Mouse (Mus musculus): ENCODE results near the gene Fam78a.

The Fam78a gene

DNA sequence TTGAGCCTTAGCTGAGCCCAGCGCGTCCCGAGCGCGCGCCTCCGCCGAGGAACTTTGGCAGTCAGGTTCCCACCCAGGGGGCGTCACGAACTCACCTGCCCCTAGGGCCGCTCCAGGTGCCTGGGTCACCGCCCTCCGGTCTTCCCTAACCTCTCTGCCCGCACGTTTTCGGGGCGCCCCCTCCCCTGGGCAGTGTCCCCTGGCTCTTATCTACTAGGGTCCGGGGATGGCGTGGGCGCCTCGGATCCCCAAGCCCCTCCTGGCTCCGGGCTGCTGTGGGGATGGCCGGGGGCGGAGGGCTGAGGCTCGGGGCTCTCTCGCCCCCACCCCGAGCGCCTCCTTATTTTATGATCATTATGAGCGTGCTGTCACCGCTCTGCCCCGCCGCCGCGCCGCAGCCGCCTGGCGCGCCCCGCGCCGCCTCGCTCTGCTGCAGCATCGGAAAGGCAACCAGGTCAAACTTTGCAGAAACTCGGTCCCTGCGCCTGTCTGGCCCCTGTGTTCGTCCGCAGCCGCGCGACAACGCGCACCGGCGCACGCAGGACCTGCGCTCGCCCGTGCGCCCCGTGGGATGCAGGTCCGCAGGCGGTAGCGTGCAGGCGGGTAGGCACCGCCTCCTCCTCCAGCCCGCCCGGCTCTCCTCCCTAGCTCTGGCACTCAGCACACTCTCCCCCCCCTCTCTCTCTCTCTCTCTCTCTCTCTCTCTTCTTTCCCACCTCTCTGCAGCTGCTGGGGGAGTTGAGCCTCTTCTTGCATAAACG, at the start of gene Fam78a:
Gene Fam78a, minus strand, starts transcription at position 747 of the 761 bp plus-strand sequence.
- DNase-seq (ENCODE audit: low read depth, low spot score), result no peak

DNA sequence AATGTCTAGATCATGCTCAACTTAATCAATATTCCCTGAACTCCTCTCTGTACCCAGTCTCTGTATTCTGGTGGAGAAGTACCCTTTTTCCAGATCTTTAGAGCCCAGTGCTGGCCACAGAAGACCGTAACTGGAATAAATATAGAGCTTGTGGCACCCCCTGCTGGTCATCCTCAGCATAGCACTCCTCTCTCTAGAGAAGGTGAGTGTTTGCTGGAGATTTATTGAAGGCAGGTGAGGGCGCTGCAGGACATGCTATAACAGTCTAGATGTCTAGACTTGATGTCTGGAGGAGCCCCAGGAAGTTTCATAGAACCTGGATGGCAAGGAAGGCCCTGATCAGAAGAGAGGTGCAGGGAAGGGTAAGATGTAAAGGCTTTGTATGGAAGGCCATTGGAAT, 49.4 kb upstream of the Fam78a start:
- peak; percentile 65 for DNase-seq (ENCODE audit: low read depth, low spot score)

DNA sequence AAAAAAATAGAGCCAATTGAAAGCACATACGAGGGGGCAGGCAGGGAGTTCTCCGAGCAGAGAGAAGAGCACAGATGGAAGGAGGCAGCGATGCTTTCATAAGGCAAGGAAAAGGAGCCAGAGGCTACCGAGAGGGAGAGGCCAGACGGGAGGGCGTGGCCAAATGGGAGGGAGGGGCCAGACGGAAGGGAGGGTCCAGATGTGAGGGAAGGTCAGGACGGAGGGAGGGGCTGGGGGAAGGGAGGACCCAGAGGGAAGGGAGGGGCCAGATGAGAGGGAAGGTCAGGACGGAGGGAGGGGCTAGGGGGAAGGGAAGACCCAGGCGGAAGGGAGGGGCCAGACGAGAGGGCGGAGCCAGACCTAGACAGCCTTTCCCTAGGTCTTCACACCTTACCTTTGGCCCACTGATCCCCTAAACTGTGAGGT, 47.9 kb upstream of the Fam78a start:
- DNase-seq (ENCODE audit: low read depth, low spot score), result peak; percentile 97

DNA sequence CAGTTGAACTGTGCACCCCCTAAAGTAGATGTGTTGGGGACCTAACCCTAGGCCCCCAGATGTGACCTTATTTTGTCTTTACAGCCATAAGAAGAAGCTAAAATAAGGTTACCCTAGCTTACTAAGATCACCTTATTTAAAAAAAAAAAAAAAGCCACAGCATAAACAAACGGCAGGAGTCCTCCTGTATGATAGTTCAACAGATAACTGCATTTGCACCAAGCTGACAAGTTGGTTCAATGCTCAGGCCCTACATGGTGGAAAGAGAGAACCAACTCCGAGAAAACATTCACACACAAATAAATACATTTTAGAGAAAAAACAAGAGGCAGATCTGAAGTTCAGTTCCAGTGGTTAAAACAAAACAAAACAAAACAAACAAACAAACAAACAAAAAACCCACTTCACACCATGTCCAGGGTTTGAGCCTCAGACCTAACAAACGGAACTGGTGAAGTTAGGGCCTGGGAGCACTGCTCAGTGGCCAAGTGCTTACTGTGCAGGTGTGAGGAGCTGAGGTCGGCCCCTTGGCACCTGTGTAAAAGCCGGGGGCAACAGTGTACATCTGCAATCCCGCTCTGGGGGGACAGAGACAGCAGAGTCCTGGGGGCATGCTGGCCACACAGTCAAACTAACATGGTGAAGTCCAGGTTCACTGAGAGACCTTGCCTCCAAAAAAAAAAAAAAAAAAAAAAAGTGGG, 47.4 kb upstream of the Fam78a start:
- DNase-seq (ENCODE audit: low read depth, low spot score), result no peak

DNA sequence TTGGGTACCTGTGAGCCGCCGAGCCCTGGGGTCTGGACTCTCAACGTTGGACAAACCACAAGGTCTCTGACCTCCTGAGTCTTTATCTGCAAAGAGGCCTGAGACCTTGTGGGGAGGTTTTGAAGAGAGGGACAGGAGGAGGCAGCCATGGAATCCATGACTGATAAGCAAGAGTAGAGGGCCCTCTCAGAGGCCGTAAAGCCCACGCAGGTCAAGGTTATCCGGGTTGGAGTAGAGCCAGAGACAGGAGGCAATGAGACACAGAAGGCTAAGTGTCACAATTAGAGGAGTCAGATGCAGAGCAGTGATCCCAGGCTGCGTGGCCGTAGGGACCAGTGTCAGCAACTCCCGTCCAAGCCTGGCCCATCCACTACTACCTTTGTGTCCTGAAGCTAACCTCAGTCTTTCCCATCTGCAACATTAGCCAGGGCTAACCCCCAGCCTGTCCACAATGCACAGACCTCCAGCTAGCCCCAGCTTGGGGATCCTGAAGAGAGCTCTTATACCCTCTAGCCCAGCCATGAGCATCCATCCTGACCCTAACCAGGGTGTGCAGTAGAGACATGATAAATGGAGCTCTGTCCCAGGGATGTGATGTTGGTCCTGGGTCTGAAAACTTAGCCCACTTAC, 46.7 kb upstream of the Fam78a start:
- DNase-seq (ENCODE audit: low read depth, low spot score), result no peak

DNA sequence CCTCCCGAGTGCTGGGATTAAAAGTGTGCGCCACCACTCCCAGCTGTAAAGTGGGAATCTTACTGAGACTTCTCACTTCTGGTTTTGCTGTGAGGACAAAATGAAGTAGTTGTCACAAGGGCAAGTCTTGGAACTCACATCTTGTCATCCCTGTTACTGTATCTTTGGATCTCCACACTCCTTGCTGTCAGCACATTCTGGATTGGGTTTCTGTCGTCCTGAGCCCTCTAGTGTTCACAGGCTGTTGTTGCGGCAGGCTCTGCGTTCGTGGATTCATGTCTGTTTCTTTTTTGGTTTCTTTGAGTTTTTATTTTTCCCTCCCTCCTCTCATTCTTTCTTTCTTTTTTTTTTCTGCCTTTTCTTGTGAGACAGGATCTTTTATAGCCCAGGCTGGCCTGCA, 45.8 kb upstream of the Fam78a start:
- DNase-seq (ENCODE audit: low read depth, low spot score), result no peak

DNA sequence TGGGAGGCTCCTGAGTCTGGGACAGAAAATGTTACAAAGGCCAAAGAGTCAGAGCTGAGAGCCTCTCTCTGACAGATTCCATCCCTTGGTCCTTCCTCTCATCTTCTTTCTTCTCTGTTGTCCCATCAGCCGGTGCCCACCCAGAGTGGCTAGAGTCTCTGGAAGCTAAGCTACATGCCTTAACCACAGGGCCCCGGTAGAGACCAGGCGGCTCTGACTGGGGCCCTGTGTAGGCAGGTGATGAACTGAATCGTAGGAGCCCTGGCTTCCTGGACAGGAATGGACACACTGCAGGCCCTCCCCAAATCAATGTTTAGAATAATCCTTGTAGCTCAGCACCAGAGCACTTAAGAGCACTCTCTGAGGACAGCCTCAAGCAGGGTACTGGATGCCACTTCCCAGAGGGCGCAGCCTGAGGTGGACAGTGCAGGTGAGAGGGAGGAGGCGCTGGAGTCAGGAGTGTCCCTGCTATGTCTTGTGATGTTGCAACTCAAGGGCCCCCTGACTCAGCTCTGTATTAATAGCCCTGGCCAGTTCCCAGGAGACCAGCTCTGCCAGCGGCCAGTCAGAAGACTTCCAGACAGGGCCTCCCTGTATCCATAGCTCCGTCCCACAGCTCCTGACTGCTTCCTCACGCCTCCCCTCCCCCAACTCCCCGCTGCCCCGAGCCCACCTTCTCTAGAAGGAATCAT, 44.9 kb upstream of the Fam78a start:
- DNase-seq (ENCODE audit: low read depth, low spot score), result no peak

DNA sequence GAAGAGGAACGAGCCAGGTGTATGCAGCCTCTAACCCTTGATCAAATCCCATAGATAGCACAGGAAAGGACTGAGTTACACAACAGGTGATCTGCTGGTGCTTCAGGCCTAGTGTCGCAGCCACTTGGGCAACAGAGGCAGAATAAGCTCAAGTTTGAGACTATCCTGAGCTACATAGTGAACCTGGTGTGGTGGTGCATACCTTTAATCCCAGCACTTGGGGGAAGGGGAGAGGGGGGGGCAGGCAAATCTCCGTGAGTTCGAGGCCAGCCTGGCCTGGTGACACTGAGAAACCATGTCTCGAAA, 43.8 kb upstream of the Fam78a start:
- no peak for DNase-seq (ENCODE audit: low read depth, low spot score)

DNA sequence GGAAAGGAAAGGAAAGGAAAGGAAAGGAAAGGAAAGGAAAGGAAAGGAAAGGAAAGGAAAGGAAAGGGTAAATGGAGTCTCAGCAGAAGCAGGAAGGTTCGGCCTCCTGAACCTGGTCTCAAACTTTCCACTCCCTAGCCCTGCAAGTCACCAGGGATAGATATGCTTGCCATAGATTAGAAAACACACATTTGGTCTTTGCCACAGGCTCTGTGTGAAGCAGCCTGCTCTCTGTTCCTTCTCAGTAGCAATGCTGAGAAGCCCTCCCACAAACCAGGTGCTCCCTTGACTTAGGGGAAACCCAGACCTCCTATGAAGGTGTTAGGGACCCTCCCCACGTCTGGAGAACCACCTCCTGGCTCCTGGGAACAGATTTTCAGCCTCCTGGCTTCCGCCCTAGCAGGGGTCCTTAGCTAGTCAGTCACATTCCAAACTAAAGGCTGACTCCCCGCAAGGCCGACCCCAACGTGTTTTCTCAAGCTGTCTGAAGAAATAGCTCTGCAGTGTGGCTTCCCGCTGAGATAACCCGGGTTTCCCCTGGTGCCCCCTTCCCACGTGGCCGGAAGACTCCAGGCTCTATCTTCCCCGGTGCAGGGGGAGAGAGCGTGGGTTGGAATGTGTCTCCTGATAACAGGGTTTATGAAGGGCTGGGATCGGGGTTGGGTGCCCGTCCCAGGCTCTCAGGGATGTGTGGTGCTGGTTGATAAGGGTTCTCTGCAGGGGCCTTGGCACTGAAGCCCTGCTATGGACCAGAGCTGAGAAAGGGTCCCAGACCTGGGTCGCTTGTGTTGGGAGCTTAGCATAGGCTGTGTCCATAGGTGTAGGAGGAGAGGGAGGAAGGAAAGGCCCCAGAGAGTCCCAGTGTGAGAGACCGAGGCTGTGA, 43.2 kb upstream of the Fam78a start:
- no peak for DNase-seq (ENCODE audit: low read depth, low spot score)

DNA sequence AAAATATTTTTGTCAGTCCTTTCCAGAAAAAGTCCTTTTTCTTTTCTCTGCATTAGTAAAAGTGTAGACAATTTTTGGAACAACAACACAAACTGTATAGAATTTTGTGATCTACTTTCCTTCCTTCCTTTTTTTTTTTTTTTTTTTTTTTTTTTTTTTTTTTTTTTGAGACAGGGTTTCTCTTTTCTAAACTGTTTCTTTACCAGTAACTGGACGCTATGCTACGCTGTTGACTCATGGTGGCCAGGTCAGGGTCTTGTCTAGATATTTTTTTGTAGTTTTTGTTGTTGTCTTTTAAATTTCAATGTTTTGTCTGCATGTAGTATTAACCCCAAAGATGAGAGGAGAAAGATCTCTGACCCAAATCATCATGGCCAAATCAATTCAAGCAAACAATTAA, 37.1 kb upstream of the Fam78a start:
- DNase-seq (ENCODE audit: low read depth, low spot score), result no peak

DNA sequence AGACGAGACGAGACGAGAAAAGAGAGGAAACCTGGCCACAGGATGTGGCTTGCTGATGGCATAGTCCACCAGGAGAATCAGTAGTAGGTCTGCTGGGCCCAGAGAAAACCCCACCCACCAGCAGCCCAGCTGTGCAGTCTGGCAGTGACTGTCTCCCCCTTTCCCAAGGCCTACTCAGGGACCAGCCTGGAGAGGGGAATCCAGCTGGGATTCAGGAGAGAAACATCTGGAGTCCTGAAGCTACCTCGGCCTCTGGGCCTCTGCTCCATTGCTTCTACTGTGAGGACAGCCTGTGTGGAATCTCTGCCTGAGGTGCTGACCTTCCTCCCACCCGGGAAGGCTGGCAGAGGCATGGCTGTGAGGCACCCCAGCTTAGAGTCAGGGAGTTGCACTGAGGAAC, 36.5 kb upstream of the Fam78a start:
- no peak for DNase-seq (ENCODE audit: low read depth, low spot score)

DNA sequence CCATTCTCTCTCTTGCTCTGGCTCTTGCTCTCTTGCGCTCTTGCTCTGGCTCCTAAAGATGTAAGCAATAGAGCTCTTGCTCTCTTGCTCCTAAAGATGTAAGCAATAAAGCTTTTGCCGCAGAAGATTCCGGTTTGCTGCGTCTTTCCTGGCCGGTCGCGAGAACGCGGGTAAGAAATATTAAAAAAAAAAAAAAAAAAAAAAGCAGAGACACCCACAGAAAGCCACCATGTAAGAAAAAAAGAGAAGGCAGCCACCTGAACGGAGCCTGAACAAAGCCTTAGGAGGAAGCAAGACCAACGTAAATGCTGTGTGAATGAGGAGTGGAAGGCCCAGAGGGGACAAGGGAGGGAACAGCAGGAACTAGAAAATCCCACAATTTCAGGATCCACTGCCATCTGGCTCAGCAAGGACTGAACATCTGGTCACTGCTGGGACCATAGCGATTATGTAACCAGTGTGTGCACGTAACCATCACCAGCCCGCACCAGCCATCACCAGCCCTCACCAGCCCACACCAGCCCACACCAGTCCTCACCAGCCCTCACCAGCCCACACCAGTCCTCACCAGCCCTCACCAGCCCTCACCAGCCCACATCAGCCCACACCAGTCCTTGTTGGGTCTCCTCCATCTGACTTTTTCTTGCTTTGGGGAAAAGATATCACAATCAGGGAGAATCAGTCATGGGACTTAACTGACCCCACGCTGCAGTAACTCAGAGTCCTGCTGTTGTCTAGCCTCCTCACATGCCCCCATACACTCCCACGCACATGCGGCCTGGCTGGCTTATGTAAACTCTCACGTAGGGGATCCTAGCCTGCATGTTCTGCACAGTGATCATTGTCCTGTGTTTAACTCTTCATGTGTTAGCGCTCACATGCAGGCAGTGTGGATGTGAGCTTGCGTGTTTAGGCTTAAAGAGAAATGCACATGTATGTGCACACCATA, 35.4 kb upstream of the Fam78a start:
- DNase-seq (ENCODE audit: low read depth, low spot score), result no peak

DNA sequence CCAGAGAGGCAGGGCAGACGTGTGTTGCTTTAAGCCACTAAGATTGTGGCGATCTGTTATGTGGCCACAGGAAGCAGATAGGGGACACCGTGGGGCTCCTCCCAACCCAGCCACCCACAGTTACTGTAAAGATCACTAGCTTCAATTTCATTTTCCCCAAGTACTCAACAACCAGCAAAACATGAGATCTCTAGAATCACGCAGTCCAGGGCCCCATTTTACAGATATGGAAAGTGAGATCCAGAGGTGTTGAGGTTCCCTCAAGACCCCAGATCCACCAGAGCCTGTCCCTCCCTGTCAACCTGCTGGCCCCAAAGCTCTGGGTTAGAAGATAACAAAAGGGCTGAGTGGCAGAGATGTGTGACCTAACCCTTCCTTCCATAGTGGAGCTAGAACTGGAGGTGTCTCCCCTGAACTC, 31.2 kb upstream of the Fam78a start:
- no peak for DNase-seq (ENCODE audit: low read depth, low spot score)

DNA sequence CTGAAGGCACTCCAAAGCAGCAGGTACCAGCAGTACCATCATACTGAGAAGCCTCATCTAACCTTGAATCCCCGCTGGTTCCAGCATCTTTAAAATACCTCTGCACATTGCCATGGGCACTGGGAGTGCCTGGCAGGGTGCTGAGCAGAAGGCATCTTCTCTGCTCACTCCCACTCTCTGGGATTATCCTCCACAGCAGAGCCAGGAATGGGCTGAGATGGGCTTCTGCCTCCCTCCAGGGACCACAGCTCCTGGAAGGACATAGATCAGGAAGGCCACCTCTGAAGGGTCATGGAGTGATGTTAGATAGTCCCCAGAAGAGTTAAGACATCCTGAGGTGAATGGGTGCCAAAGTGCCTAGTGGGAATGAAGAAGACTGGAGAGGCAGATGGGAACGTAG, 27.9 kb upstream of the Fam78a start:
- DNase-seq (ENCODE audit: low read depth, low spot score), result no peak

DNA sequence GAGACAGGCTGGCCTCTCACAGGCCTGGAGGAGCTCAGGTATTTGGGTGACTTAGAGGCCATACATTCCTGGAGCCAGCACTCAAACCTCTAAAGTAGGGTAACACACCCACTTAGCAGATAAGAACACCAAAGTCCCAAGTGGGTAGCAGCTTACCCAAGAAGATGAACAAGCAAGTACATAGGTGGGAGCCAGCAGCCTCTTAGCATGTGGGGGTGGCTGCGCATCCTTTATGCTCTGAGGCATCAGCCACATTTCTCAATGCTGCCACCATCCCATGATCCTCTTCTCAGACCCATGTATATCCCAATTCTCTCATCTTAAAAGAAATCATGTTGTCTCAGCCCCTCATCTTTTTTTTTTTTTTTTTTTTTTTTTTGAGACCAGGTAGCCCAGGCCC, 26.6 kb upstream of the Fam78a start:
- DNase-seq (ENCODE audit: low read depth, low spot score), result no peak

DNA sequence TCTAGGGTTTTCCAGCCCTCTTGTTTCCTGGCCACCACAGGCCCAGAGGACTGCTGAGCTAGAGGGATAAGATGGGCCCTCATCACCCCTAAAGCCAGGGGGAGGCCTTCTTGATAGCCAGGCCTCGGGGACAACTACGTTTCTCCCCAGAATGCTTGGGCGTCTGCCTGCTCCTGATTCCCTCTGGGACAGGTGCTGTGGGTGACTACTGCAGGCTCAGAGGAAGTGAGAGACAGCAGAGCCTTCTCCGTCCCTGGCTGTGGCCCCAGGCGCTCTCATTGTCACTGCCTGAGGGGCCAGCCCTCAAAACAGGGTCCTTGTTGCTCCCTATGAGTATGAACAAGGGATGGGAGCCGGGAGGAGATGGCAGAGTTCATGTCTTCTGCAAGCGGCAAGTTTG, 21.3 kb upstream of the Fam78a start:
- no peak for DNase-seq (ENCODE audit: low read depth, low spot score)

DNA sequence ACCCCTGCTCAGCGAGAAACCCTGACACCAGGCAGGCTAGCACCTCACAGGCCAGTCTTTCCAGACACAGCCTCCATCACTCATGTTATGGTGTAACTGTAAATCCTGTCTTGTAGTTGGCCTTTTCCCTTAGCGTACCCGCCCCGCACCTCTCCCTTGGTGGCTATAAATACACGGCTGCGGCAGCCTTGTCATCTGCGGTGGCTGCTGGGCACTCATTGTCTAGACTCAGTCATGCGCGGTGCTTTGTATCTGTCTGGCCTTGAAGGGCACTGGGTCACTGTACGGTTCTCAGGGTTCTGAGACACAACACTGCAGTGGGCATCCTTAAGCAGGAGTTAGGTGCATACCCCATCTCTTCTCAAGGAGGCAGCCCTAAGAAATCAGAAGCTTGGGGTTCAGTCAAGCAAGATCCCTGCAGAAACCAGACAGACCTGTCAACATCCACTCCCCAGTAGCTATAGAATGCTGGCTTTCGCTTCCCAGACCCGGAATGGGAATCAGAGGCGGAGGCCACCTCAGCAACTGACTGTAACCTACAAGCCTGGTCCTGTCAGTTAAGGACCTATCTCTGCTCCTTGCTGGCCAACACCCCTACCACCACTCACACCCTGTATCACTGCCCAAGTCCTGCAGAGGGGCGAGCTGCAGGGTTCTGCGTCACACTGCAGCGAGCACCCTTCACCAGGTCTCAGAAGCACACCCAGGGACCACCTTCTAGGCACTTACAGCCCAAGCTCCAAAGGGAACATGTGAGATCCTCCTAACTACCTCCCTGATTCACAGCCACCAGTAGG, 20.7 kb upstream of the Fam78a start:
- DNase-seq (ENCODE audit: low read depth, low spot score), result no peak

DNA sequence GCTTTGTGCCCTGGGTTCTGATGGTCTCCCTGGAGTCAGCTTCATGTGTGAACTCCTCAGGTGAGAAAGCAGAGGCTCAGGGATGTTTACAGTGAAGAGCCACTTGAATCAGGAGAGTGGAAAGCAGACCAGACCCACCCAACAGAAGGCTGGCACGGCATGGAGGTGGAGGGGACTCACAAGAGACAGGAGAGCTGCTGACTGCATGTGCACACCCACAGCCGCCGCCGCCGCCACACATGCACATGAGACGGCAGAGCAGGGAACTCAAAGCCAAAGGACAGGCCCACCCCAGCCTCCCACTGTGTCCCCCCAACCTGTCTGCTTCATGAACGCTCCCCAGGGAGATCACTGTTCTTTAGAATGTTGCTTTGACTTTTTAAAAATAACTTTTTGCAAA, 19.5 kb upstream of the Fam78a start:
- no peak for DNase-seq (ENCODE audit: low read depth, low spot score)

DNA sequence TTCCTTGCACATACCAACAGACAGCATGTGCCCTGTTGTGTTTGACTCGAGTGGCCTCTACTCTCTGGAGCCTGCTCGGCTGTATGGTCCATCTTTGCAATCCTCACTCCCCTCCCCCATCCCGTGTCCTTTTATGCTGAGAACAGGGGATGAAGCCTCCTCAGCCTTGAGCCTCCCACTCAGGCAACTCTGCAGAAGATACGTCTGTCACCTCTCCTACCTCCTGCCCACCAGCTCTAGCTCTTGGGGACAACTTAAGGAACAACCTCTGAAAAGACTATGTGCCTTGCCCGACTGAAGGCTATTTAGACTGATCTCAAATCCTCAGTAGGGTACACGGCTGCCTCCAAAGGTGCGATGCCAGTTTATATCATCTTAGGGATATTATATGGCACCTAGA, 18.9 kb upstream of the Fam78a start:
- no peak for DNase-seq (ENCODE audit: low read depth, low spot score)

DNA sequence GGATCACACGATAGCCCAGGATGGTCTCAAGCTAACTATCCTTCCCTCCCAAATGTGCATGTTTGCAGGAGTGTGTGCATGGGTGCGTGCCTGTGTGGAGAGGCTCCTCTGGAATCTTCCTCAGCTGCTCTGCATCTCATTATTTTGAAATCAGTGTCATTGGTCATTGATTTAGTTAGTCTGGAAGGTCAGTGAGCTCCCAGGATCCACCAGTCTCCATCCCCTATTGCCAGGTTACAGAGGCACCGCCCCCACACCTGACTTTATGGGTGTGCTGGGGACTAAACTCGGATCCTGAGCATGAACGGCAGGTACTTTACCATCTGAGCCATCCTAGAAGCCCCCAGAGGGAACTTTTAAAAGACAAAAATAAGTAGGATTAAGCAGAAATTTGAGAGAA, 18.3 kb upstream of the Fam78a start:
- DNase-seq (ENCODE audit: low read depth, low spot score), result no peak
